Mouse (Mus musculus): ENCODE data around the gene Spin4. TPM values are rescaled to one million over a fixed set of nuclear protein-coding genes. Genes with fewer than 3 reads are reported as not detected.

Spin4 gene
- 1 to 10 TPM; 1.4 to 1.5 TPM for total RNA-seq (2021)

DNA sequence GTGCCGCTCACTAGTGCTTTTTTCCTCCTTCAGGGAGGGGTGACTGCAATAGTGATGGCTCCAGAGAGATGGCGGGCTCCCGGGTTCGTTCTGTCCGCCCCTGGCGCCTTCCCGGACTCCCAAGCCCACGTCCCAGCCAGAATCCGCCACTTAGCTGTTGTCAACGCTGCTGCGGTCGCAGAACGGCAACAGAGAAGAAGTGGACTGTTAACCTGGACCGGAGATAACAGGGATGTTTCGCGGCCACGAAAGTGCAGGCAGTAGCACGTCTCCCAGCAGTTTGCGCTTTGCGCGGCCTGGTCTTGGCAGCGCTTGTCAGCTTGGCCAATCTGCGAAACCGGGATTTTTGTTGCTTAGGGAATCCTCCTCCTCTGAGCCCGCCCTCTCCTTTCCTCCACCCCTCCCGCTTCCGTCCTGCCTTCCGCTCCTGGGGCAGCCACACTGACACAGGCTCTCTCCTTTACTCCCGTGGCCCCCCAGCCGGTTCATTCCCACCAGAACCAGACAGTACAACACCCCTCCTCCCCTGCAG, at the start of gene Spin4:
Gene Spin4, minus strand, starts transcription at position 322 of the 532 bp plus-strand sequence.
- intact Hi-C loops (cut with DNase I) = loop anchor here (5.0 kb wide), 1 partner anchor 151 kb away; no protein-coding TSS in a partner anchor
- DNase-seq (ENCODE audit: low spot score) = peak; percentile 68

DNA sequence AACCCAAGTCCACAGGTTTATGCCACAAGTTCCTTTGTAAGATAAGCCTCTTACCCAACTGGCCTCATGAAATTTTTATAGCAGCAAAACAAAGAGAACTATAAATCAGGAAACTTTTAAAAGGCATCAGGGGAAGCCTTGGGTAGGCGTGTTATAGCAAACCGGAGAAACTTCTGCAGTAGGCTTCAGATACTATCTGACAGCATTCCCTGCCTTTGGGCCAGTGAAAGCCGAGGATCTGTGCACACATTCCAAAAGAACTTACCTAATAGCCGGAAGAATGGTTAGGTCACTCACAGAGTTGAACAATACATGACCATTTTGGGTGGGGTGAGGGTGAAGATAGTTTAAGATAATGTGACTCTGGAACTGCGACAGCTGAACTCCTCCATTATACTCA, 1.4 kb upstream of the Spin4 start:
- no peak for DNase-seq (ENCODE audit: low spot score)
- intact Hi-C loops (cut with DNase I) = loop anchor here (5.0 kb wide), 1 partner anchor 149 kb away; no protein-coding TSS in a partner anchor

DNA sequence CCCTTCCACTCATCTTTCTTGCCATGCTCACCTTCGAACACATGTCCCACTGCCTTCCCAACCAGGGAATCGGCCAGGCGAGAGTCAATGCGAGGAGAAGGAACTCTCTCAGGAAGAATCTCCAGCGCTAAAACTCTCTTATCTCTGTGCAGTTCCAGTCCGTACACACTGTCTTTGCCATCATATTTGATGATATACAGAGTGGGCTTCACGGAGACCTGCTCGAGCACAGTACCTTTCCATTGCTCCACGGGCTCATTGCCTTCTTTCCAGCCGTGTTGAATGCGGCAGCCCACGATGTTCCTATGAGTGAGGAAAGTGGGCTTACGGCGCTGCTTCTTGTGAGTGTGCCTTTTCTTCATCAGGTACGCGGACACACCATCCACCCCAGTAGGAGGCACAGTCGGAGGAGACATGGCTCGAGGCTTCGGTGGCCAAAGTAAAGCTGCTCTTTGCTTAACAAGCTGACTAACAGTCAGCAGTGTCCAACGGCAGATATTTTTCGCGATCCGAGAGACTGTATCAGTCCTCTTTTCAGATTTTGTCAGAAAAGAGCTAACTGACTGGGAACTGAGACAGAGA, 612 bp downstream of the Spin4 start:
- DNase-seq (ENCODE audit: low spot score) = no peak
- intact Hi-C loops (cut with DNase I) = loop anchor here (5.0 kb wide), 1 partner anchor 151 kb away; no protein-coding TSS in a partner anchor

DNA sequence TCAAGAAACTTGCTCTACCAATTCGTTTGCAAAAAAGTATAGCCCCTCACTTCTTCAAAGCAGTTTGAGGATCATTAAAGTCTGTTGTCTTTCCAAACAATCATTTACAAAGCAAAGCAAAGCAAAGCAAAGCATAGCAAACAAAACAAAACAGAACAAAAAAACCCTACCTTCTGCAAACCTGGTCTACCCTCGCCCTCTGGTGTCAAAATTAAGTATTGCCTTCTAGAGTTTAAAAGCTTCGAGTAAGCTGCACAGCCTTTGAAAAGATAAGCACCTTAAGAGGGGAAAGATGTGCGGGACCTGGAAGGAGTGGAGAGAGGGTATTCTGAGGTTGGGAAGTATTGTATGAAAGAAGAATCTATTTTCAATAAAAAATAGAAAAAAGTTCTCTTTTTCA, 14.4 kb downstream of the Spin4 start:
- DNase-seq (ENCODE audit: low spot score) = no peak
- intact Hi-C loops (cut with DNase I) = loop anchor here (1.0 kb wide), 1 partner anchor 147 kb away; no protein-coding TSS in a partner anchor

DNA sequence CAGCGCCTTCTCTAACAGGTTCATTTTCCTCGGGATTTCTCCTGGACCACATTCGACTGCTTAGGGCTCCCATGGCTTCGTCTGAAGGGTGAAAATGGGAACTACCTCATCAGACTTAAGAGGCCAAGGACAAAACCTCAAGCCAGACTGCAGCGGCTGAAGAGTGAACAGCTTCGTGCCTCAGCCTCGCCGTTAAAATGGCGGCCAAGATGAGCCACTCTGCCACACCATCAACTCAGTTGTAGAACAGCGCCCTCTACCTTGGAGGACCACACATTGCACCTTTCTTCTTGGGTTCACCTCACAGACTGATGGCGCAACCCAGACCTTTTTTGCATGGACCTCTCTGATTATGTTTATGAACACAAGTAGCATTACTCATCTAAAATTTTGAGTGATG, 27.6 kb downstream of the Spin4 start:
- intact Hi-C loops (cut with DNase I) = no loop called here
- no peak for DNase-seq (ENCODE audit: low spot score)

DNA sequence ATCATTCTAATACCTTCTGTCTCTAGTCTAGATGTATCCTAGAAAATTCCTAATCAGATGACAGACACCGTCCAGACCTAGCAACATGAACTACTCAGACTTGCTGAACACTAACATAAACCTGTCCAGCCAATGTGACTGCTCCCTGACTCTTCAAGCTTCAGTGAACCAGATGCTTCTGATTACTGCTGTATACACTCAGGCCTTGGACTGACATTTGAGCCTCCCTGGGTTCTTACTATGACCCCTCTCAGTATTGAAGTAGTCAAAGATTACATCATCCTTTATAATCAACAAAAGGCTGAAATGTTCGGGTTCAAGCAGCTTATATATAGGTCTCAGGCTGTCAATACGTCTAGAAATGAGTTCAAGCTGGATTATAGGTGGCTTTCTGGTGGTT, 32.4 kb downstream of the Spin4 start:
- no peak for DNase-seq (ENCODE audit: low spot score)
- intact Hi-C loops (cut with DNase I) = no loop called here

DNA sequence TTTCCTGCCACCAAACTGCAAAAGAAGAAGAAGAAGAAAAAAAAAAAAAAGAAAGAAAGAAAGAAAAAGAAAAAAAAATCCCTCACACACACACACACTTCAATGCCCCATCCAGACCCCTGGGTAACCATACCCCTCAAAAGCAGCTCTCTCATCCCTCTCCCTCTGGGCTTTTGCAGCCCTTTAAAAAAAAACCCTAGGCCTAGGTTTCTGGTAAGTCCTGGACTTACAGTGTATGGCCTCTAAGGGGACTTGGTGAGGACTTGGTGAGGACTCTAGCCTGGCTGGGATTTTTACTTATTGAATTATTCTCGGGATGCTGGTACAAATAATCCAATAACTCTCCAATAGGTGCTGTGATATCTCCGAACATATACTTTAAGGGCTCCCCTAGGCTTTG, 35.6 kb downstream of the Spin4 start:
- DNase-seq (ENCODE audit: low spot score) = no peak
- intact Hi-C loops (cut with DNase I) = no loop called here

DNA sequence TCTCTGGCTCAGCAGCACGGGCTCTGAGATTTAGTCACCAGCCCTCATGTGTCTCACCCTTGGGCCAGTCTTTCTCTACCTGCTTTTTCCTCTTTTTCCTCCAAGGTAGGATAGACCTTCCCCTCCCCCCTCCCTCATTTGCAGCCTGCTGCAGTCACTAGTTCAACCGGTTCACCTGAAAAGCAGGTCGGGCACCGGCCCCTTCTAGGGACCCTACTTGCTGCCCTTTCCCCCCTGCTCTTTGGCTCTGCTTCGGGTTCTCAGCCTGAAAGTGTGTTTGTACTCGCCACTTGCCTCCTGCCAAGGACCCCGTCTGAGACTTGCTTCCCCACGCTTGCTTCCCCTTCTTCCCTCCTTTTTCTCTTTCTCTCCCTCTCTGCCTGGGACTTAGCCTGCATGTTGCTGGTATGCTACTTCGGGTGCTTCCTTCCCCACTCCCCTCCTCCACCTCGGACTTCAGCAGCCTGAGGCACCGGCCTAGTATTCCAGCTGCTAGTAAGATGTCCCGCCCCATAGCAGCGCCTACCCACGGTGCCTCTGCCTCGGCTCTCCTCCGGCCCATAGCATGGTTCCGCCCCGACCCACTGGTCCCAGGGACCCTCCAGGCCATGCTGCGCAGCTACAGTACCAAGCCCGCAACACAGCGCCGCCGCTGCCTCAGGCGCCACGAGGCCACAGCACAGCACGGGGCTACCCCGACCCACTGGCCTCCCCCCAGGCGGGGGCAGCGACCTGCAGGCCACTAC, 36.2 kb downstream of the Spin4 start:
- DNase-seq (ENCODE audit: low spot score) = no peak
- intact Hi-C loops (cut with DNase I) = no loop called here

Other genes with a start within 250 kb of the Spin4 start
- gene Arhgef9, start 170.2 kb upstream of the Spin4 start, total RNA-seq (2021) = 10 to 100 TPM; 15.9 to 16.5 TPM